Mouse (Mus musculus) neural tube, embryonic 12.5 days (tissue): ENCODE data around the gene Tedc2. TPM values are rescaled to one million over a fixed set of nuclear protein-coding genes. Genes with fewer than 3 reads are reported as not detected.

Experiments used
- ATAC-seq: fragments of 200-750 bp; cut with Nextera tagmentation; 2 replicates; pipeline ENCODE4 v1.8.0; 2017; ENCODE audit warnings: low read depth, mild to moderate bottlenecking, moderate TSS enrichment, moderate library complexity; ENCODE audit not compliant: low FRiP score
- H3K27ac ChIP-seq: fragments of 300-500 bp; sonication (generic); 2 replicates; pipeline ENCODE4 v1.5.1; 2016
- H3K27me3 ChIP-seq: fragments of 300-500 bp; sonication (generic); replicated peaks from 2 replicates; pipeline ENCODE4 v1.6.1; 2016; ENCODE audit warnings: mild to moderate bottlenecking
- H3K36me3 ChIP-seq: fragments of 300-500 bp; sonication (generic); 2 replicates; pipeline ENCODE4 v1.6.1; 2016; ENCODE audit warnings: mild to moderate bottlenecking
- H3K4me1 ChIP-seq: fragments of 300-500 bp; sonication (generic); 2 replicates; pipeline ENCODE4 v1.6.1; 2016
- H3K4me2 ChIP-seq: fragments of 300-500 bp; sonication (generic); replicated peaks from 2 replicates; pipeline ENCODE4 v1.6.1; 2016; ENCODE audit warnings: mild to moderate bottlenecking
- H3K4me3 ChIP-seq: fragments of 300-500 bp; sonication (generic); 2 replicates; pipeline ENCODE4 v1.5.1; 2016
- H3K9ac ChIP-seq: fragments of 300-500 bp; sonication (generic); 2 replicates; pipeline ENCODE4 v1.6.1; 2016; ENCODE audit warnings: mild to moderate bottlenecking
- H3K9me3 ChIP-seq: fragments of 300-500 bp; sonication (generic); 2 replicates; pipeline ENCODE4 v1.6.1; 2016; ENCODE audit warnings: mild to moderate bottlenecking
- WGBS: fragments of 180-500 bp; shearing (Covaris S2); methylation state at CpG from one replicate; pipeline ENCODE4 v1.1.7; 2016; 5-methylcytosine and 5-hydroxymethylcytosine counted together
- polyA plus RNA-seq: library from polyadenylated mRNA; unstranded; fragments of >200 nt; fragmentation: Nextera tagmentation; extraction: Ambion mirVana; gene quantifications from 2 replicates; pipeline ENCODE4 v1.2.1, GENCODE M21; 2016

The Tedc2 gene
- polyA plus RNA-seq, 1 experiment from 2014 or later, result 13.5 TPM

DNA sequence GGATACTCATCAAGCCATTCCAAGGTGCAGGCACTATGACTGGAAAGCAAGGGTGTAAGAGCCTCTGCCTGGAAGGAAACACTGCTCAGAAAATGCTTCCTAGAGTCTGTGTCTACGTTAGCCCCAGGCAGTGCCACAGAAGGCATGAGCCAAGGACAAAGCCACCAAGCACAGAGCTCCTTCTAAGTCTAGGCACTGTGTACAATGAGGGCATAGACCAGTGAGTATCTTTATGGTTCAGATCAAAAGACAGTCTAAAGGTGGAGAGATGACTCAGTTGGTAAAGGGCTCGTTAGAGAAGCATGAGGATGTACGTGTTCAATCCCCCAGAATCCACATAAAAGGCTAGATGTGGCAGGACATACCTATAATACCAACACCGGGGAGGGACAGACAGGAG lies 19.6 kb downstream of the Tedc2 start:
- peaks cover 21% of the 10 kb centered on the region for H3K4me1 ChIP-seq

GRCm38 (mm10) chr17:24199741-24200140 lies 20.9 kb downstream of the Tedc2 start:
- H3K4me1 ChIP-seq, result peaks cover 12% of the 10 kb centered on the region
- H3K9me3 ChIP-seq, result no peaks in the 10 kb centered on the region
- H3K4me2 ChIP-seq, result no peak overlapping the region
- H3K4me3 ChIP-seq, result no peak overlapping the region
- 82% methylated on average over 4 of the region's 4 CpGs for WGBS
- no peak for ATAC-seq
- no peaks in the 10 kb centered on the region for H3K36me3 ChIP-seq
- no peaks in the 10 kb centered on the region for H3K27me3 ChIP-seq
- no peak overlapping the region for H3K9ac ChIP-seq
- no peak overlapping the region for H3K27ac ChIP-seq

More for the DNA sequence above, 19.6 kb downstream of the Tedc2 start:
- H3K36me3 ChIP-seq, result no peaks in the 10 kb centered on the region
- ATAC-seq, result no peak
- 88% methylated on average over 4 of the region's 4 CpGs for WGBS
- H3K27ac ChIP-seq, result no peak overlapping the region
- H3K4me2 ChIP-seq, result no peak overlapping the region
- no peaks in the 10 kb centered on the region for H3K27me3 ChIP-seq
- no peaks in the 10 kb centered on the region for H3K9me3 ChIP-seq
- H3K4me3 ChIP-seq, result no peak overlapping the region
- H3K9ac ChIP-seq, result no peak overlapping the region

DNA sequence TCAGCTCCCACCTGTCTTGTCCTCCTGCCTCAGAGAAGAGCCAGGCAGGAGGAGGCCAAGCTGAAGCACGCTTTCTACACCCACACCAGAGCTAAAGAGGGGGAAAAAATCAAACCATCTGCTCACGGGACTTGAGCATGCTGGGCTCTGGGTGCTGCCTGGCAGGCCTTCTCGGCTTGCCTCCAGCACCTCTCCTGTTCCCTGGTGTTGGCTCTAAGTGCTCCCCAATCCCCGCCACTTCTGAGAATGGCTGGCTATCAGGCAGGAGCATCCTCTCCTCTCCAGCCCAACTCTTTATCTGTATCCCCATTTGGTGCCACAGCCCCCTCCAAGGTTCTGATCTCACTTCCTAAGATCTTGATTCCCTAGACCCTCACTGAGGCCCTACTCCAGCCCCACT lies 21.4 kb downstream of the Tedc2 start:
- H3K9ac ChIP-seq, result no peak overlapping the region
- 74% methylated on average over 4 of the region's 4 CpGs for WGBS
- H3K27me3 ChIP-seq, result no peaks in the 10 kb centered on the region
- no peak for ATAC-seq
- H3K4me1 ChIP-seq, result peaks cover 7% of the 10 kb centered on the region
- no peaks in the 10 kb centered on the region for H3K9me3 ChIP-seq
- no peaks in the 10 kb centered on the region for H3K36me3 ChIP-seq
- H3K4me3 ChIP-seq, result no peak overlapping the region
- no peak overlapping the region for H3K27ac ChIP-seq
- no peak overlapping the region for H3K4me2 ChIP-seq

- no peak overlapping the region for H3K4me2 ChIP-seq
- no peak overlapping the region for H3K27ac ChIP-seq
- no peaks in the 10 kb centered on the region for H3K36me3 ChIP-seq
- H3K9me3 ChIP-seq, result no peaks in the 10 kb centered on the region
- ATAC-seq, result no peak
- no peaks in the 10 kb centered on the region for H3K27me3 ChIP-seq
- no peak overlapping the region for H3K9ac ChIP-seq
- no peak overlapping the region for H3K4me3 ChIP-seq
- 71% methylated on average over 15 of the region's 15 CpGs for WGBS
- H3K4me1 ChIP-seq, result no peaks in the 10 kb centered on the region; the same call in 1 of the 2 replicates
Observed at GRCm38 (mm10) chr17:24197032-24197824, 23.4 kb downstream of the Tedc2 start.

- WGBS, result 57% methylated on average over 2 of the region's 2 CpGs
Observed at GRCm38 (mm10) chr17:24195349-24195748, 25.3 kb downstream of the Tedc2 start.

DNA sequence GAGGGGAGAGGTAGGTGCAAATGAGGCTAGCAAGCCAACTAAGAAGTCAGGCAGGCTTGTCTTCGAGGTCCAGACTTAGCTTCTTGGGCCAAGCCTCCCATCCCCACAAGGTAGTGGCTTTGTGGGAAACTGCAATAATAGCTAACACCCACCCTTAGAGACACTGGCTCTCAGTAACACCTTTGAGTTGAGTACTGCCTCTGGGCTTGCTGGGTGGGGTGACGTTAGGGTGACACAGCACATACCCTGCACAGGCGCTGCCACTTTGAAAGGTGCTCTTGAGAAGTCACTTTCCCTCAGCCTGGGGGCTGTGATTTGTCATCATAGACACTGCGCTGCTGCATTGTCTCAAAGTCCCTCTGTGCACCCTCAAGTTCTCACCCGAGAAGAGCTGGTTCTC lies 26.9 kb downstream of the Tedc2 start:
- Histone ChIP-seq H3K4me1 (no peaks in the 10 kb centered on the region; the same call in 1 of the 2 replicates), H3K27ac (no peak overlapping the region), H3K9me3 (no peaks in the 10 kb centered on the region), H3K4me2 (no peak overlapping the region), H3K36me3 (peaks cover 3% of the 10 kb centered on the region), H3K9ac (no peak overlapping the region), H3K27me3 (no peaks in the 10 kb centered on the region), H3K4me3 (no peak overlapping the region)
- WGBS, result 85% methylated on average over 5 of the region's 5 CpGs
- no peak for ATAC-seq

More at GRCm38 (mm10) chr17:24195349-24195748, 25.3 kb downstream of the Tedc2 start:
- no peak overlapping the region; the same call in 1 of the 2 replicates for H3K9ac ChIP-seq
- no peaks in the 10 kb centered on the region for H3K27me3 ChIP-seq
- no peak for ATAC-seq
- no peaks in the 10 kb centered on the region for H3K36me3 ChIP-seq
- H3K27ac ChIP-seq, result no peak overlapping the region
- no peak overlapping the region for H3K4me2 ChIP-seq
- no peaks in the 10 kb centered on the region; the same call in 1 of the 2 replicates for H3K4me1 ChIP-seq
- H3K4me3 ChIP-seq, result no peak overlapping the region
- no peaks in the 10 kb centered on the region for H3K9me3 ChIP-seq

DNA sequence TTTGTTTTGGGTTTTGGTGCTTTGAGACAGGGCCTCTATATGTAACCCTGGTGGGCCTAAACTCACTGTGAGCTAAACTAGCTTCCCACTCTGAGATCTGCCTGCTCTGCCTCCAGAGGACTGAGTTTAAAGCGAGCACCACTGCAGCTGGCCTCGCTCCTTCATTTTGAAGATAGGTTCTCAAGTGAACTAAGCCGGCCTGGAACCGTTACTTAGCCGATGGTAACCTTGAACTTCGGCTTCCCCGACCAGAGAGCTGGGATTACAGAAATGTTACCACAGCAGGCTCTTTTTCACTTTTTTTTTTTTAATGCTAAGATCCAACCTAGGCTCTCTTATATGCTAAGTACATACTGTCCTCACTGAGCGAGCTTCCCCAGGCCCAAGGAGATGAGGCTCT lies 27.4 kb downstream of the Tedc2 start:
- Histone ChIP-seq H3K4me2 (no peak overlapping the region), H3K9me3 (no peaks in the 10 kb centered on the region), H3K27ac (no peak overlapping the region), H3K27me3 (no peaks in the 10 kb centered on the region), H3K4me1 (no peaks in the 10 kb centered on the region; the same call in 1 of the 2 replicates), H3K4me3 (no peak overlapping the region), H3K36me3 (peaks cover 5% of the 10 kb centered on the region), H3K9ac (no peak overlapping the region)
- 86% methylated on average over 8 of the region's 8 CpGs for WGBS
- no peak for ATAC-seq

DNA sequence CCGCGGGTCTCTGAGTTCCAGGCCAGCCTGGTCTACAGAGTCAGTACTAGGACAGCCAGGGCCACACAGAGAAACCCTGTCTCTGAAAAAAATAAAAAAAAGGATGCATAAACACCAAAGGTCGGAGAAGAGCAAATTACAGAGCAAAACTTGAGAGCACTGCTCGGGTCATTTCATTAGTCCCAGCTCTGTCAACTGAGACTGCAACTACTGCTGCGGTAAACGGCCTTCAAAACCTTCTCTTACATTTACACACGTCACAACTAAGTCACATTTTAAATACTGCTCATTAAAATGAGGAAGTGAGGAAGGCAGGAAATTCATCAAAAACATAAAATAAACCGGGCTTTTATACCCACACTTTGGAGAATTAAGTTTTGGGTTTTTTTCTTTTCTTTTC lies 27.8 kb downstream of the Tedc2 start:
- Histone ChIP-seq H3K9me3 (no peaks in the 10 kb centered on the region), H3K36me3 (peaks cover 5% of the 10 kb centered on the region), H3K4me3 (no peak overlapping the region), H3K27ac (no peak overlapping the region), H3K4me2 (no peak overlapping the region), H3K4me1 (no peaks in the 10 kb centered on the region; the same call in 1 of the 2 replicates), H3K9ac (no peak overlapping the region), H3K27me3 (no peaks in the 10 kb centered on the region)
- no peak for ATAC-seq
- WGBS, result 84% methylated on average over 8 of the region's 8 CpGs

GRCm38 (mm10) chr17:24191481-24191880 lies 29.2 kb downstream of the Tedc2 start:
- Histone ChIP-seq H3K4me1 (no peaks in the 10 kb centered on the region; the same call in 1 of the 2 replicates), H3K36me3 (peaks cover 8% of the 10 kb centered on the region), H3K9me3 (no peaks in the 10 kb centered on the region), H3K9ac (no peak overlapping the region), H3K27me3 (no peaks in the 10 kb centered on the region), H3K4me3 (no peak overlapping the region), H3K27ac (no peak overlapping the region), H3K4me2 (no peak overlapping the region)
- WGBS, result 85% methylated on average over 4 of the region's 4 CpGs
- no peak for ATAC-seq

GRCm38 (mm10) chr17:24190934-24191333 lies 29.7 kb downstream of the Tedc2 start:
- Histone ChIP-seq H3K9ac (no peak overlapping the region), H3K27me3 (no peaks in the 10 kb centered on the region), H3K27ac (no peak overlapping the region), H3K4me2 (no peak overlapping the region), H3K9me3 (no peaks in the 10 kb centered on the region), H3K36me3 (peaks cover 10% of the 10 kb centered on the region), H3K4me3 (no peak overlapping the region), H3K4me1 (no peaks in the 10 kb centered on the region; the same call in 1 of the 2 replicates)
- WGBS, result 81% methylated on average over 2 of the region's 2 CpGs
- ATAC-seq, result no peak

- Histone ChIP-seq H3K9ac (no peak overlapping the region), H3K4me2 (no peak overlapping the region), H3K4me1 (peaks cover 6% of the 10 kb centered on the region), H3K27me3 (no peaks in the 10 kb centered on the region), H3K36me3 (no peaks in the 10 kb centered on the region), H3K4me3 (no peak overlapping the region), H3K9me3 (no peaks in the 10 kb centered on the region), H3K27ac (no peak overlapping the region)
- 75% methylated on average over 3 of the region's 3 CpGs for WGBS
- ATAC-seq, result no peak
Observed at GRCm38 (mm10) chr17:24174259-24174658, 46.4 kb downstream of the Tedc2 start.

DNA sequence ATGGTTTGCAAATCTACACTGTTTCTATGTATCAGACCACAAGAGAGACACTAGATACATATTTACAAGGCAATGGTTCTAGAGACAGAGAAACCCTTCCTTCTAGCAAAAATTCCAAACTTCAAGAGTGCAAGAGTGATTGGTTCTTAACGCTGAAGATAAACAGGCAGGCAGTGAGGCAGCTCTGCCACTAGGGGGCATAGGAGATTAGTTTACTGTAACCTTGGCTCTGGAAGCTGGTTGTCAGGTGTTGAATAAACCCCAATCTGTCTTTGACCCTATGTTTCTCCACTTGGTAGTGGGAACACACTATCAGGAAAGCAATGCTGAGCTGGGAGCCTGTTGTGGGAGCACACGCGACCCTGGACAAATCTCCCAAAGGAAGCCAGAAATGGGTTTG lies 47.2 kb downstream of the Tedc2 start:
- H3K36me3 ChIP-seq, result no peaks in the 10 kb centered on the region
- H3K4me3 ChIP-seq, result no peak overlapping the region
- no peak overlapping the region for H3K27ac ChIP-seq
- H3K9me3 ChIP-seq, result no peaks in the 10 kb centered on the region
- no peak for ATAC-seq
- H3K9ac ChIP-seq, result no peak overlapping the region
- H3K4me2 ChIP-seq, result no peak overlapping the region
- H3K27me3 ChIP-seq, result no peaks in the 10 kb centered on the region
- H3K4me1 ChIP-seq, result peaks cover 7% of the 10 kb centered on the region
- WGBS, result 6% methylated on average over 3 of the region's 3 CpGs

DNA sequence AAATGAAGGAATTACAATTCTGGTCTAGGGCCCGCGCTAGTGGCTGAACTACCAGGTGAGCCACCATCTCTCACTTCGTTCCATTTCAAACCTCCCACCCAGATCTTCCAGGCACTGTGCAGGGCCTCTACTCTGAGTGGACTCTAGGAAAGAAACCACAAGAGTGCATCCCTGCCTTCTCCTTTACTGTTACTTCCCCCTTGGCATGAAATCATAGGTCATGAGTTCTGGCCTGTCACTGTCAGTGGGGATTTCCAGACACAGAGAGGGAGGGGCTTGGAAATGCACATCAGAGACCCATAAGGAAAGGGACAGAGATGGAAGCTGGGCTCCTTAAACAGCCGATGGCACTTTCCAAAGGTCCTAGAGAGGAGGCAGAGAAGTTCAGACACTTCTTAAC lies 48.9 kb downstream of the Tedc2 start:
- Histone ChIP-seq H3K4me2 (no peak overlapping the region), H3K27ac (no peak overlapping the region), H3K36me3 (peaks cover 2% of the 10 kb centered on the region), H3K9ac (no peak overlapping the region), H3K4me1 (peaks cover 20% of the 10 kb centered on the region), H3K9me3 (no peaks in the 10 kb centered on the region), H3K27me3 (no peaks in the 10 kb centered on the region), H3K4me3 (no peak overlapping the region)
- ATAC-seq, result no peak
- WGBS, result 87% methylated on average over 4 of the region's 4 CpGs
